In genomic region chr2:92521527-92521926, GRCm38 (mm10) we compare ENCODE assay signal across 15 mouse cellular contexts.
A peak's percentile ranks its signal among the peaks of the same experiment; 100 is the strongest.
DNase-seq lines count a peak whose midpoint lies in the region; TF ChIP-seq lines count a peak whose summit lies in the region.
"Had no signal": no experiment of that assay in that cellular context is flagged by ENCODE, and none has a peak within 500 bp of the region (broad histone marks: within the 10 kb centered on the region; RNA-seq: fewer than 3 reads in every experiment).

No protein-coding gene starts in this region.

- H3K36me3 ChIP-seq in kidney, adult 2 months (ENCODE audit: control insufficient read depth, insufficient read depth, low read length): no peaks in the 10 kb centered on the region
- H3K36me3 ChIP-seq: embryonic facial prominence, embryonic 12.5 days; forebrain, embryonic 15.5 days; heart, embryonic 13.5 days had no signal

- peaks cover 4% of the 10 kb centered on the region; the same call in 1 of the 2 replicates for H3K4me1 ChIP-seq in kidney, adult 2 months (ENCODE audit: control insufficient read depth, insufficient read depth, low read length)
- H3K4me1 ChIP-seq: embryonic facial prominence, embryonic 12.5 days; forebrain, embryonic 15.5 days; heart, embryonic 13.5 days had no signal

- DNase-seq in adrenal gland, adult 2 months: peak; percentile 56
- no peak for DNase-seq in adrenal gland, postnatal 4 days (ENCODE audit: low spot score in 2 of 2)
- peak; percentile 87 for DNase-seq in kidney, adult 2 months
- no peak for DNase-seq in kidney, postnatal 14 days
- peak; percentile 23 for DNase-seq in testis, postnatal 10 days (ENCODE audit: low spot score)
- DNase-seq in testis, postnatal 14 days (ENCODE audit: low spot score): no peak
- DNase-seq in cerebellum, postnatal 14 days: no peak
- DNase-seq: cerebellum, adult 11 months; cerebellum, adult 8-10 months; cerebellum, postnatal 25 days; gastrocnemius, postnatal 36 days; heart, postnatal 36 days had no signal

- H3K27ac ChIP-seq in kidney, adult 2 months (ENCODE audit: insufficient read depth, low read depth, low read length): peak overlapping the region; percentile 24; the same call in 1 of the 2 replicates
- H3K27ac ChIP-seq: embryonic facial prominence, embryonic 12.5 days; forebrain, embryonic 15.5 days; heart, embryonic 13.5 days had no signal

- no peak for TF ChIP-seq CTCF in kidney, adult 2 months (conservative IDR thresholded peaks at IDR 0.05; ENCODE audit: insufficient read depth, insufficient read length, low read depth, low read length)

- H3K27me3 ChIP-seq in kidney, adult 2 months (replicated peaks; ENCODE audit: control insufficient read depth, insufficient read depth, low read length): no peaks in the 10 kb centered on the region
- H3K27me3 ChIP-seq: embryonic facial prominence, embryonic 12.5 days; forebrain, embryonic 15.5 days had no signal

- TF ChIP-seq POLR2A in kidney, adult 2 months (IDR thresholded peaks at IDR 0.05; ENCODE audit: low read depth, low read length): no peak

- 52% methylated on average over 8 of the region's 8 CpGs for WGBS in kidney, adult 2 months

- no peak overlapping the region for H3K4me3 ChIP-seq in kidney, adult 2 months (ENCODE audit: insufficient read depth, low read depth, low read length)
- H3K4me3 ChIP-seq: embryonic facial prominence, embryonic 12.5 days; forebrain, embryonic 15.5 days; heart, embryonic 13.5 days had no signal

Comparison
In these comparisons a context has a peak if more than half of its experiments do, and no peak if none do; other contexts are left out.
1. DNase-seq: peak in adrenal gland, adult 2 months (single experiment), kidney, adult 2 months (single experiment) and testis, postnatal 10 days (single experiment); none in adrenal gland, postnatal 4 days (0 of 2), kidney, postnatal 14 days (single experiment), testis, postnatal 14 days (single experiment) and cerebellum, postnatal 14 days (0 of 2).